In the genomic region with DNA sequence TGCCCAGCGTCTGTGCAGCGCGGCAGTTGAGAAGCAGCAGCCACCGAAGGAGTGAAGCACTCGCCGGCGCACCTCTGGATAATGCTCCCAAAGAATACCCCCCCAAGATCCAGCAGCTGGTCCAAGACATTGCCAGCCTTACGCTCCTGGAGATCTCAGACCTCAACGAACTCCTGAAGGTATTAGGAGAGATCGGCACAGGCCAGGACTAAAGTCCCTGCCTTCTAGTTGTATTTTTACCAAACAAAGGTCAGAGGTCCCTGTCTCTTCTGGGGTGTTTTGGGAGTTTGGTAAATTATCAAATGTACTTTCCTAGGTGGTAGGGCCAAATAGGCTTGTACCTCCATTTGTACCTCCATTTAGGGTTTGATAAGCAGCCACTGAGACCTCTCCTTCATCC, we compare ENCODE assay signal across 8 mouse cellular contexts. TPM values are rescaled to one million over a fixed set of nuclear protein-coding genes. Genes with fewer than 3 reads are reported as not detected.
DNase-seq lines count a peak whose midpoint lies in the region; ATAC-seq and TF ChIP-seq lines count a peak whose summit lies in the region.

No protein-coding gene starts in this region.

- ATAC-seq in lung, embryonic 16.5 days (ENCODE audit: low read depth) = no peak
- ATAC-seq in forebrain, embryonic 14.5 days = no peak
- ATAC-seq in frontal cortex, adult (ENCODE audit: low TSS enrichment) = no peak; the same call in 1 of the 2 replicates

- no peak overlapping the region for H3K27ac ChIP-seq in lung, embryonic 16.5 days (ENCODE audit: low read length)
- H3K27ac ChIP-seq in forebrain, embryonic 14.5 days (ENCODE audit: low read depth, low read length) = peak overlapping the region; percentile 91; the same call in 1 of the 2 replicates
- H3K27ac ChIP-seq in limb, embryonic 10.5 days = peak overlapping the region; percentile 95
- peak overlapping the region; percentile 23 for H3K27ac ChIP-seq in small intestine, adult 2 months (ENCODE audit: insufficient read depth, low read depth, low read length)

- peaks cover 26% of the 10 kb centered on the region for H3K36me3 ChIP-seq in lung, embryonic 16.5 days (ENCODE audit: control insufficient read depth, insufficient read depth, low read length)
- H3K36me3 ChIP-seq in forebrain, embryonic 14.5 days (ENCODE audit: control insufficient read depth, insufficient read depth, low read length) = peaks cover 74% of the 10 kb centered on the region
- peaks cover 88% of the 10 kb centered on the region for H3K36me3 ChIP-seq in limb, embryonic 10.5 days
- H3K36me3 ChIP-seq in small intestine, adult 2 months (ENCODE audit: control insufficient read depth, insufficient read depth, low read length) = peaks cover 54% of the 10 kb centered on the region

- H3K9ac ChIP-seq in lung, embryonic 16.5 days (ENCODE audit: low read length) = peak overlapping the region; percentile 89
- H3K9ac ChIP-seq in forebrain, embryonic 14.5 days (ENCODE audit: low read length) = peak overlapping the region; percentile 86

- H3K9me3 ChIP-seq in lung, embryonic 16.5 days (ENCODE audit: control insufficient read depth, low read length) = no peaks in the 10 kb centered on the region
- no peaks in the 10 kb centered on the region for H3K9me3 ChIP-seq in forebrain, embryonic 14.5 days (replicated peaks; ENCODE audit: control insufficient read depth, low read length)
- H3K9me3 ChIP-seq in limb, embryonic 10.5 days (replicated peaks) = no peaks in the 10 kb centered on the region

- no peaks in the 10 kb centered on the region for H3K27me3 ChIP-seq in lung, embryonic 16.5 days (ENCODE audit: control insufficient read depth, insufficient read depth, low read depth, low read length)
- no peaks in the 10 kb centered on the region for H3K27me3 ChIP-seq in forebrain, embryonic 14.5 days (replicated peaks; ENCODE audit: control insufficient read depth, insufficient read depth, low read length)
- no peaks in the 10 kb centered on the region for H3K27me3 ChIP-seq in limb, embryonic 10.5 days (ENCODE audit: low read depth, poor library complexity, severe bottlenecking)
- no peaks in the 10 kb centered on the region for H3K27me3 ChIP-seq in small intestine, adult 2 months (ENCODE audit: control insufficient read depth, insufficient read depth, low read length)

- H3K4me2 ChIP-seq in lung, embryonic 16.5 days (ENCODE audit: low read depth, low read length) = peak overlapping the region; percentile 95
- H3K4me2 ChIP-seq in forebrain, embryonic 14.5 days (ENCODE audit: low read length) = peak overlapping the region; percentile 90

- DNase-seq in lung, postnatal 36 days = no peak
- no peak for DNase-seq in forebrain, embryonic 14.5 days (ENCODE audit: low spot score)
- DNase-seq in limb, embryonic 10.5 days (ENCODE audit: low spot score) = no peak
- DNase-seq in lung, postnatal 25 days (ENCODE audit: low spot score) = no peak
- DNase-seq in ovary, adult 18-20 months (ENCODE audit: low spot score) = no peak

- peaks cover 19% of the 10 kb centered on the region for H3K4me1 ChIP-seq in lung, embryonic 16.5 days (replicated peaks; ENCODE audit: control insufficient read depth, insufficient read depth, low read length)
- H3K4me1 ChIP-seq in forebrain, embryonic 14.5 days (ENCODE audit: control insufficient read depth, insufficient read depth, low read length) = peaks cover 7% of the 10 kb centered on the region
- H3K4me1 ChIP-seq in limb, embryonic 10.5 days = peaks cover 32% of the 10 kb centered on the region
- H3K4me1 ChIP-seq in small intestine, adult 2 months (ENCODE audit: control insufficient read depth, insufficient read depth, insufficient read length, low read length) = peaks cover 16% of the 10 kb centered on the region; the same call in 1 of the 2 replicates

- TF ChIP-seq CTCF in small intestine, adult 2 months (IDR thresholded peaks at IDR 0.05; ENCODE audit: extremely low read depth, insufficient read length, insufficient replicate concordance, low read depth, low read length) = no peak

- 5% methylated on average over 10 of the region's 10 CpGs for WGBS in lung, embryonic 16.5 days
- WGBS in forebrain, embryonic 14.5 days = 9% methylated on average over 10 of the region's 10 CpGs
- 11% methylated on average over 10 of the region's 10 CpGs for WGBS in limb, embryonic 10.5 days
- 2% methylated on average over 10 of the region's 10 CpGs for WGBS in small intestine, adult 2 months

- no peak for TF ChIP-seq POLR2A in small intestine, adult 2 months (IDR thresholded peaks at IDR 0.05; ENCODE audit: low read depth, low read length)

- H3K4me3 ChIP-seq in lung, embryonic 16.5 days (ENCODE audit: low read length) = peak overlapping the region; percentile 96
- H3K4me3 ChIP-seq in forebrain, embryonic 14.5 days (ENCODE audit: low read depth, low read length) = peak overlapping the region; percentile 97
- H3K4me3 ChIP-seq in limb, embryonic 10.5 days = peak overlapping the region; percentile 98
- peak overlapping the region; percentile 88 for H3K4me3 ChIP-seq in small intestine, adult 2 months (ENCODE audit: low read depth, low read length)

RNA-seq across cellular contexts. Expression of gene Mrpl12, which starts 0.8 kb away (rescaled TPM):
- 113 and 117 TPM in 2 replicates for polyA plus RNA-seq in lung, embryonic 16.5 days (2015; fragmentation: Nextera tagmentation; extraction: Ambion mirVana)
- 143 and 155 TPM in 2 replicates for polyA plus RNA-seq in forebrain, embryonic 14.5 days (2014; fragmentation: Nextera tagmentation; extraction: Ambion mirVana)
- 187 and 250 TPM in 2 replicates for polyA plus RNA-seq in limb, embryonic 10.5 days (2016; fragmentation: Nextera tagmentation; extraction: Ambion mirVana)
- polyA plus RNA-seq in small intestine, adult 2 months (2012; rRNA removed) = 130 and 155 TPM in 2 replicates

RNA-seq across cellular contexts. Expression of gene Slc25a10, which starts 6.4 kb away (rescaled TPM):
- polyA plus RNA-seq in lung, embryonic 16.5 days (2015; fragmentation: Nextera tagmentation; extraction: Ambion mirVana) = 72.5 and 73.8 TPM in 2 replicates
- 29.7 and 31.6 TPM in 2 replicates for polyA plus RNA-seq in forebrain, embryonic 14.5 days (2014; fragmentation: Nextera tagmentation; extraction: Ambion mirVana)
- 69.0 and 71.8 TPM in 2 replicates for polyA plus RNA-seq in limb, embryonic 10.5 days (2016; fragmentation: Nextera tagmentation; extraction: Ambion mirVana)
- 298 and 416 TPM in 2 replicates for polyA plus RNA-seq in small intestine, adult 2 months (2012; rRNA removed)

RNA-seq across cellular contexts. Expression of gene Arl16, which starts 17.8 kb away (rescaled TPM):
- 40.3 and 44.8 TPM in 2 replicates for polyA plus RNA-seq in lung, embryonic 16.5 days (2015; fragmentation: Nextera tagmentation; extraction: Ambion mirVana)
- polyA plus RNA-seq in forebrain, embryonic 14.5 days (2014; fragmentation: Nextera tagmentation; extraction: Ambion mirVana) = 37.4 and 43.9 TPM in 2 replicates
- 54.2 and 65.6 TPM in 2 replicates for polyA plus RNA-seq in limb, embryonic 10.5 days (2016; fragmentation: Nextera tagmentation; extraction: Ambion mirVana)
- 14.3 and 15.4 TPM in 2 replicates for polyA plus RNA-seq in small intestine, adult 2 months (2012; rRNA removed)

RNA-seq across cellular contexts. Expression of gene Ccdc137, which starts 27.3 kb away (rescaled TPM):
- 34.8 and 38.1 TPM in 2 replicates for polyA plus RNA-seq in lung, embryonic 16.5 days (2015; fragmentation: Nextera tagmentation; extraction: Ambion mirVana)
- 18.6 and 18.8 TPM in 2 replicates for polyA plus RNA-seq in forebrain, embryonic 14.5 days (2014; fragmentation: Nextera tagmentation; extraction: Ambion mirVana)
- polyA plus RNA-seq in limb, embryonic 10.5 days (2016; fragmentation: Nextera tagmentation; extraction: Ambion mirVana) = 48.9 and 56.7 TPM in 2 replicates
- polyA plus RNA-seq in small intestine, adult 2 months (2012; rRNA removed) = 3.6 and 4.4 TPM in 2 replicates

RNA-seq across cellular contexts. Expression of gene Oxld1, which starts 27.4 kb away (rescaled TPM):
- polyA plus RNA-seq in lung, embryonic 16.5 days (2015; fragmentation: Nextera tagmentation; extraction: Ambion mirVana) = 13.2 and 14.8 TPM in 2 replicates
- 11.6 and 15.3 TPM in 2 replicates for polyA plus RNA-seq in forebrain, embryonic 14.5 days (2014; fragmentation: Nextera tagmentation; extraction: Ambion mirVana)
- polyA plus RNA-seq in limb, embryonic 10.5 days (2016; fragmentation: Nextera tagmentation; extraction: Ambion mirVana) = 9.7 and 10.5 TPM in 2 replicates
- 16.6 and 23.6 TPM in 2 replicates for polyA plus RNA-seq in small intestine, adult 2 months (2012; rRNA removed)
